Mouse (Mus musculus): ENCODE results near the gene Nop53. TPM values are rescaled to one million over a fixed set of nuclear protein-coding genes. Genes with fewer than 3 reads are reported as not detected.
A peak's percentile ranks its signal among the peaks of the same experiment; 100 is the strongest.

Gene Nop53
- 100 to 1,000 TPM; 244 to 324 TPM for polyA plus RNA-seq (2017; shearing (Covaris generic))

GRCm38 (mm10) chr7:15945721-15946536 lies at the start of gene Nop53:
Nop53 (minus strand) TSS chr7:15946074.
- peak; percentile 89 for ATAC-seq

GRCm38 (mm10) chr7:15993789-15994188 lies 47.9 kb upstream of the Nop53 start:
- no peak for ATAC-seq

GRCm38 (mm10) chr7:15993152-15993551 lies 47.3 kb upstream of the Nop53 start:
- ATAC-seq: no peak

- no peak for ATAC-seq
Measured at GRCm38 (mm10) chr7:15991764-15992163, 45.9 kb upstream of the Nop53 start.

GRCm38 (mm10) chr7:15987661-15988356 lies 41.9 kb upstream of the Nop53 start:
- ATAC-seq: no peak

GRCm38 (mm10) chr7:15982729-15983407 lies 37.0 kb upstream of the Nop53 start:
- peak; percentile 88 for ATAC-seq

- ATAC-seq: no peak
Measured at GRCm38 (mm10) chr7:15981538-15981937, 35.7 kb upstream of the Nop53 start.

GRCm38 (mm10) chr7:15980246-15980645 lies 34.4 kb upstream of the Nop53 start:
- ATAC-seq: no peak

- ATAC-seq: peak; percentile 61
Measured at GRCm38 (mm10) chr7:15975904-15976303, 30.0 kb upstream of the Nop53 start.

GRCm38 (mm10) chr7:15975451-15975850 lies 29.6 kb upstream of the Nop53 start:
- no peak for ATAC-seq

- ATAC-seq: peak; percentile 64
Measured at GRCm38 (mm10) chr7:15974712-15975111, 28.8 kb upstream of the Nop53 start.

- no peak for ATAC-seq
Measured at GRCm38 (mm10) chr7:15972247-15972646, 26.4 kb upstream of the Nop53 start.

GRCm38 (mm10) chr7:15969674-15970073 lies 23.8 kb upstream of the Nop53 start:
- no peak for ATAC-seq

- no peak for ATAC-seq
Measured at GRCm38 (mm10) chr7:15968322-15968721, 22.4 kb upstream of the Nop53 start.

- peak; percentile 66 for ATAC-seq
Measured at GRCm38 (mm10) chr7:15967312-15967711, 21.4 kb upstream of the Nop53 start, which contains the start of gene Ehd2. Ehd2 (minus strand) TSS chr7:15967567.

- ATAC-seq: no peak
Measured at GRCm38 (mm10) chr7:15966489-15966888, 20.6 kb upstream of the Nop53 start.

- no peak for ATAC-seq
Measured at GRCm38 (mm10) chr7:15963798-15964652, 18.2 kb upstream of the Nop53 start.

- ATAC-seq: no peak
Measured at GRCm38 (mm10) chr7:15962311-15963288, 16.7 kb upstream of the Nop53 start.

GRCm38 (mm10) chr7:15961798-15962197 lies 15.9 kb upstream of the Nop53 start:
- ATAC-seq: no peak

- no peak for ATAC-seq
Measured at GRCm38 (mm10) chr7:15961239-15961638, 15.4 kb upstream of the Nop53 start.

- no peak for ATAC-seq
Measured at GRCm38 (mm10) chr7:15960691-15961090, 14.8 kb upstream of the Nop53 start.

All from CD4-positive, CD25-positive, alpha-beta regulatory T cell, adult 4 months (primary cell).